Mouse (Mus musculus) forebrain, embryonic 11.5 days (tissue): ENCODE measurements around the gene Myod1. TPM values are rescaled to one million over a fixed set of nuclear protein-coding genes. Genes with fewer than 3 reads are reported as not detected.

ENCODE experiments used
- ATAC-seq: fragments of 200-750 bp; cut with Nextera tagmentation; replicated peaks from 2 replicates; pipeline ENCODE4 v1.8.0; 2017; ENCODE audit warnings: moderate TSS enrichment; ENCODE audit not compliant: low FRiP score
- DNase-seq: peaks from one replicate; pipeline ENCODE4 v3.0.0-alpha.2; 2017; ENCODE audit warnings: low spot score
- H3K27ac ChIP-seq: fragments of 300-500 bp; sonication (generic); 2 replicates; pipeline ENCODE4 v1.5.1; 2014; ENCODE audit warnings: low read depth, low read length
- H3K27me3 ChIP-seq: fragments of 300-500 bp; sonication (generic); 2 replicates; pipeline ENCODE4 v1.6.1; 2014; ENCODE audit warnings: mild to moderate bottlenecking, low read length, mixed read lengths; ENCODE audit not compliant: control insufficient read depth, insufficient read depth
- H3K36me3 ChIP-seq: fragments of 300-500 bp; sonication (generic); 2 replicates; pipeline ENCODE4 v1.6.1; 2014; ENCODE audit warnings: mild to moderate bottlenecking, low read length, moderate library complexity, mixed read lengths; ENCODE audit not compliant: control insufficient read depth, insufficient read depth
- H3K4me1 ChIP-seq: fragments of 300-500 bp; sonication (generic); replicated peaks from 2 replicates; pipeline ENCODE4 v1.6.1; 2014; ENCODE audit warnings: low read length, mixed read lengths; ENCODE audit not compliant: control insufficient read depth, insufficient read depth
- H3K4me2 ChIP-seq: fragments of 300-500 bp; sonication (generic); 2 replicates; pipeline ENCODE4 v1.6.1; 2014; ENCODE audit warnings: low read depth, mild to moderate bottlenecking, low read length, moderate library complexity, mixed read lengths; ENCODE audit not compliant: severe bottlenecking
- H3K4me3 ChIP-seq: fragments of 300-500 bp; sonication (generic); 2 replicates; pipeline ENCODE4 v1.5.1; 2014; ENCODE audit warnings: low read depth, low read length
- H3K9ac ChIP-seq: fragments of 300-500 bp; sonication (generic); 2 replicates; pipeline ENCODE4 v1.6.1; 2014; ENCODE audit warnings: low read length
- H3K9me3 ChIP-seq: fragments of 300-500 bp; sonication (generic); 2 replicates; pipeline ENCODE4 v1.6.1; 2016; ENCODE audit warnings: low read length, mixed read lengths; ENCODE audit not compliant: control insufficient read depth
- WGBS: fragments of 180-500 bp; shearing (Covaris S2); extraction: QIAGEN DNeasy Blood & Tissue Kit; methylation state at CpG from one replicate; pipeline ENCODE4 v1.1.7; 2014; 5-methylcytosine and 5-hydroxymethylcytosine counted together
- polyA plus RNA-seq: library from polyadenylated mRNA; unstranded; fragments of >200 nt; fragmentation: Nextera tagmentation; extraction: Ambion mirVana; gene quantifications from 2 replicates; pipeline ENCODE4 v1.2.1, GENCODE M21; 2014

The Myod1 gene
- polyA plus RNA-seq, 1 experiment from 2014 or later = not detected

GRCm38 (mm10) chr7:46393718-46394511 lies 17.6 kb downstream of the Myod1 start:
- H3K4me3 ChIP-seq = no peak overlapping the region
- no peaks in the 10 kb centered on the region for H3K36me3 ChIP-seq
- H3K9ac ChIP-seq = no peak overlapping the region
- H3K4me2 ChIP-seq = no peak overlapping the region
- H3K27ac ChIP-seq = no peak overlapping the region
- ATAC-seq = no peak
- DNase-seq = no peak
- H3K27me3 ChIP-seq = peaks cover 45% of the 10 kb centered on the region
- WGBS = 51% methylated on average over 12 of the region's 12 CpGs
- H3K4me1 ChIP-seq = peaks cover 10% of the 10 kb centered on the region
- H3K9me3 ChIP-seq = no peaks in the 10 kb centered on the region

- no peak for ATAC-seq
Observed at GRCm38 (mm10) chr7:46394933-46395332, 18.7 kb downstream of the Myod1 start.

GRCm38 (mm10) chr7:46395571-46395970 lies 19.3 kb downstream of the Myod1 start:
- Histone ChIP-seq H3K4me3 (no peak overlapping the region; the same call in 1 of the 2 replicates), H3K36me3 (no peaks in the 10 kb centered on the region), H3K27me3 (peaks cover 55% of the 10 kb centered on the region), H3K4me1 (peaks cover 10% of the 10 kb centered on the region), H3K9me3 (no peaks in the 10 kb centered on the region), H3K4me2 (peak overlapping the region; percentile 88; the same call in 1 of the 2 replicates), H3K27ac (no peak overlapping the region), H3K9ac (no peak overlapping the region)
- ATAC-seq (no peak), DNase-seq (no peak)
- WGBS = 43% methylated on average over 6 of the region's 6 CpGs

More at GRCm38 (mm10) chr7:46394933-46395332, 18.7 kb downstream of the Myod1 start:
- H3K4me3 ChIP-seq = no peak overlapping the region
- no peak overlapping the region for H3K4me2 ChIP-seq
- WGBS = 74% methylated on average over 4 of the region's 4 CpGs
- peaks cover 54% of the 10 kb centered on the region for H3K27me3 ChIP-seq
- H3K9ac ChIP-seq = no peak overlapping the region
- peaks cover 10% of the 10 kb centered on the region for H3K4me1 ChIP-seq
- no peak for DNase-seq
- H3K36me3 ChIP-seq = no peaks in the 10 kb centered on the region
- no peak overlapping the region for H3K27ac ChIP-seq
- no peaks in the 10 kb centered on the region for H3K9me3 ChIP-seq

- peaks cover 10% of the 10 kb centered on the region for H3K4me1 ChIP-seq
- no peak within 1 kb of the TSS for H3K27ac ChIP-seq
- WGBS = under 1% methylated on average over 69 of the region's 93 CpGs
- ATAC-seq (peak; percentile 72), DNase-seq (peak; percentile 88)
- H3K27me3 ChIP-seq = peaks cover 55% of the 10 kb centered on the region
- H3K9me3 ChIP-seq = no peaks in the 10 kb centered on the region
- H3K4me3 ChIP-seq = peak within 1 kb of the TSS; percentile 52
- H3K36me3 ChIP-seq = no peaks in the 10 kb centered on the region
- peak within 1 kb of the TSS; percentile 40 for H3K9ac ChIP-seq
- H3K4me2 ChIP-seq = peak within 1 kb of the TSS; percentile 88
Observed at GRCm38 (mm10) chr7:46396231-46396927, 20.1 kb downstream of the Myod1 start, which contains the start of gene Kcnc1. TSS of gene Kcnc1 (plus strand) at chr7:46396497.

GRCm38 (mm10) chr7:46396928-46397731 lies 20.9 kb downstream of the Myod1 start:
- 1% methylated on average over 60 of the region's 64 CpGs for WGBS
- Histone ChIP-seq H3K4me3 (peak overlapping the region; percentile 52), H3K9ac (peak overlapping the region; percentile 40), H3K36me3 (no peaks in the 10 kb centered on the region), H3K4me1 (peaks cover 10% of the 10 kb centered on the region), H3K27ac (no peak overlapping the region), H3K27me3 (peaks cover 55% of the 10 kb centered on the region), H3K4me2 (peak overlapping the region; percentile 88), H3K9me3 (no peaks in the 10 kb centered on the region)
- ATAC-seq (no peak; the same call in 1 of the 2 replicates), DNase-seq (peak; percentile 72)

- ATAC-seq = no peak
Observed at GRCm38 (mm10) chr7:46397732-46398333, 21.6 kb downstream of the Myod1 start.

GRCm38 (mm10) chr7:46398612-46399011 lies 22.3 kb downstream of the Myod1 start:
- H3K27ac ChIP-seq = no peak overlapping the region
- H3K9ac ChIP-seq = no peak overlapping the region
- ATAC-seq (no peak), DNase-seq (no peak)
- H3K36me3 ChIP-seq = no peaks in the 10 kb centered on the region
- WGBS = 69% methylated on average over 4 of the region's 4 CpGs
- H3K4me2 ChIP-seq = no peak overlapping the region
- no peak overlapping the region for H3K4me3 ChIP-seq
- peaks cover 55% of the 10 kb centered on the region for H3K27me3 ChIP-seq
- H3K4me1 ChIP-seq = peaks cover 10% of the 10 kb centered on the region
- H3K9me3 ChIP-seq = no peaks in the 10 kb centered on the region

More at GRCm38 (mm10) chr7:46397732-46398333, 21.6 kb downstream of the Myod1 start:
- WGBS = 10% methylated on average over 70 of the region's 70 CpGs
- H3K36me3 ChIP-seq = no peaks in the 10 kb centered on the region
- no peak overlapping the region for H3K27ac ChIP-seq
- H3K4me2 ChIP-seq = peak overlapping the region; percentile 88; the same call in 1 of the 2 replicates
- DNase-seq = peak; percentile 58
- no peak overlapping the region for H3K9ac ChIP-seq
- H3K27me3 ChIP-seq = peaks cover 55% of the 10 kb centered on the region
- peak overlapping the region; percentile 52 for H3K4me3 ChIP-seq
- H3K4me1 ChIP-seq = peaks cover 10% of the 10 kb centered on the region
- H3K9me3 ChIP-seq = no peaks in the 10 kb centered on the region

- Histone ChIP-seq H3K36me3 (no peaks in the 10 kb centered on the region), H3K27ac (no peak overlapping the region), H3K9ac (no peak overlapping the region), H3K4me1 (peaks cover 10% of the 10 kb centered on the region), H3K9me3 (no peaks in the 10 kb centered on the region), H3K27me3 (peaks cover 51% of the 10 kb centered on the region), H3K4me2 (no peak overlapping the region), H3K4me3 (no peak overlapping the region)
- ATAC-seq = no peak
- no peak for DNase-seq
- 71% methylated on average over 1 of the region's 1 CpGs for WGBS
Observed at GRCm38 (mm10) chr7:46399676-46400075, 23.4 kb downstream of the Myod1 start.
